Mouse (Mus musculus): ENCODE results near the gene Mbnl2.

Gene Mbnl2

GRCm38 (mm10) chr14:120298439-120298838, 23.0 kb downstream of the Mbnl2 start:
- DNase-seq, result no peak

GRCm38 (mm10) chr14:120299716-120300115, 24.2 kb downstream of the Mbnl2 start:
- no peak for DNase-seq

DNA sequence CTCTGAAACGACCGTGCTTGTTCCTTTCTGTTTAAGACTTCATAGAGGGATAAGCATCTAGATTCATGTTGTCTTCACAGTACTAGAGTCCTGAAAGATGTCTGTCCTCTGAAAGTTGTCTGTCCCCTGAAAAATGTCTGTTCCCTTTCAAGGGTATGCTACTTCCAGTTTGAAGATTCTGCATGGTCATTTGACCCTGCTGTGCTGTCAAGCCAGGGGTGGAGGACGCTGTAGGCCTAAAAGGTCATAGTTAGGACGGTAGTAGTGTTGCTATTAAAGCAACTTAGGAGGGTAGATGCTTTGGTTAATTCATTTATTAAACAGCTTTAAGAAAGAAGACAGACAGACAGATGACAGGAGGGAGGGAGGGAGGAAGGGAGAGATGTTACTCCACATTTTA, 24.7 kb downstream of the Mbnl2 start:
- DNase-seq, result no peak

- no peak for DNase-seq
Measured at GRCm38 (mm10) chr14:120300814-120301213, 25.3 kb downstream of the Mbnl2 start.

- no peak for DNase-seq
Measured at GRCm38 (mm10) chr14:120302913-120303548, 27.6 kb downstream of the Mbnl2 start.

DNA sequence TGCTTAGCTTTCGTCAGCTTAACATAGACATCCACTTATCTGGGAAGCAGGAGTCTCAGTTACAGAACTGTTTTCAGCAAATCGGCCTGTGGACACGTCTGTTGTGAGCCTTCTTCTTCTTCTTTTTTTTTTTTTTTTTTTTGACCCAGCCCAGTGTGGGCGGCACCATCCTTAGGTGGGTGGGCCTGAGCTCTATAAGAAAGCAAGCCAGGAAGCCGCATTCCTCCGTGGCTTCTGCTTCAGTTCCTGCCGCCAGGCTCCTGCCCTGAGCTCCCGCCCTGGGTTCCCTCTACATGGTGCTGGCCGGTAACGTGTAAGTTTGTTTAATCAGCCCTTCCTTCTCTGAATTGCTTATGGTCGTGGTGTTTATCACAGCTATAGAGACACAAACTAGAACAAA, 30.8 kb downstream of the Mbnl2 start:
- DNase-seq, result no peak

GRCm38 (mm10) chr14:120307356-120307755, 31.9 kb downstream of the Mbnl2 start:
- no peak for DNase-seq

- no peak for DNase-seq
Measured at GRCm38 (mm10) chr14:120307963-120308362, 32.5 kb downstream of the Mbnl2 start.

DNA sequence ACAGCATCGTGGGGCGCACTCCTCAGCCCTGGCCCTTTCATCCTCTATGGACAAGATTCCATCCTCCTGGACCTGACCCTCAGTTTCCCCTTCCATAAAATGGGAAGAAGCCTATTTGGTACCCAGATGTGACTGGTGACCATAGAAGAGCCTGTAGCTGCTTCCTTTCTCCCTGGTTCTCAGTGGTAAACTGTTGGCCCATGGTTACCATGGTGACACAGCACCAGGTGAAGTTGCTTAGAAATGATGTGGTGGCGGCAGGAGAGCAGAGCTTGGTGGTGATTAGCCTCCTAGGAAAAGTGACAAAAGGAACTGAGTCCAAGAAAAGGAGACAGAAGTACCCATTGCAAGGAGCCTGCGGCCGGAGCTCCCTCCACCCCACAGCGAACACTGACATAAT, 34.2 kb downstream of the Mbnl2 start:
- no peak for DNase-seq

- no peak for DNase-seq
Measured at GRCm38 (mm10) chr14:120311330-120312097, 36.0 kb downstream of the Mbnl2 start.

GRCm38 (mm10) chr14:120312661-120313406, 37.4 kb downstream of the Mbnl2 start:
- DNase-seq, result no peak

DNA sequence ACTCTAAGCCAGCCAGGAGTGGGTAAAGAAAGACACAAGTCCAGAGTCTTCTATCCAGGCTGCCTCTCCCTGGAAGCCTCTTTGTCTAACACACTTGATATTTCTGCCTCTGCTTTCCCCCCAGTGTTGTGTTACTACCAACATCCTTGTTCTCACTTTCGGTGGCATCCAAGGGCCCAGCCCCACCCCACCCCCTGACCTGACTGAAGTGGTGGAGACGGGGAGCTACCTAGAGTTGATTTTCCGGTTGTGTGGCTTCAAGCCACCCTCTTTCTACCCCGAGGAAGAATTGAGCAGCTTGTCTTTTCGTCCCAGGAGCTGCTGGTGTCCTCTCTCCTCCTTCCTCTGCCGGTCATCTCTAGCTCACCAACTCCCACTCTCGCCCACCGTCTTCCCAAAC, 38.0 kb downstream of the Mbnl2 start:
- no peak for DNase-seq

DNA sequence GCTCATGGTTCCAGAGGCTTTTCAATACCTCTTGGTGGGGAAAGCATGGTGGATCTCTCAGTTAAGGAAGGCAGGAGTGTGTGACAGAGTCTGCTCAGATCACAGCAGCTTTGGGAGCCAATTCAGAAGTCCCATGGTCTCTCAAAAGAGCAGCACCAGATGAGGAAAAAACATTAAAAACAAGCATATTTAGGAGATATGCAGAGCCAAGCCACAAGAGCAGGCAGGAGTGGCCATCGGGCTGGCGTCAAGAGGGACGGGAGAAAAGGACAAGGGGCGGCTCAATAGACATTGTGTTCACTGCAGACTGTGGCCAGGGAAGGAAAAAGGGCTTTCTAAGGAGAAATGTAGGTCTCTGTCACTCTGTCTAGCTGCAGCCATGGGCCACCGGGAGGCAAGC, 40.3 kb downstream of the Mbnl2 start:
- no peak for DNase-seq

DNA sequence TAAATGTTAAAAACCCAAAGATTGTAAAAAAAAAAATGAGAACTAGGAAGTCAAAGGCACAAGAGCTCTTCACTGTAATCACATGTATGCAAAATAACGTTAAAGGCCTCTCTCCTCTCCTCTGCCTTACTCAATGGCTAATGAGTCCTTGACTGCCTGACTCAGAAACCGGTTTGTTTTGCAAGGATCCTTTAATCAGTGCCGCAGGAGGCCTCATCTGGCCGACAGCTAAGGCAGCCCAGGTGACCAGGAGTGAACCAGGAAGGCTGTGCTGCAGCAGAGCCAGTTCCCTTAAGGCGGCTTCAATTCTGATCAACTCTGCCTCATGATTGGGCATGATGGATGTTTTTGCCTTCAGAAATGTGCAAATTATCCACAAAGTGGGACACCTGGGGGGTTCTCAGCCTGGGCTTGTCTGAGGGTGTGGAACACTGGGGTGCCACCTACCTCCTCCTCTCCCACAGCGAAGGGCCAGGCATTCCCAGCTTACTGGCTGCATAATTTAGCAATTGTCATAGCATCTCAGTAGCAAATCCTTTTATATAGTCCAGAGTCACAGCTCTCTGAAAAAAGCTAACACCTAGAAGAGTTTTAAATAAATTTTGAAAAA, 43.0 kb downstream of the Mbnl2 start:
- DNase-seq, result no peak

DNA sequence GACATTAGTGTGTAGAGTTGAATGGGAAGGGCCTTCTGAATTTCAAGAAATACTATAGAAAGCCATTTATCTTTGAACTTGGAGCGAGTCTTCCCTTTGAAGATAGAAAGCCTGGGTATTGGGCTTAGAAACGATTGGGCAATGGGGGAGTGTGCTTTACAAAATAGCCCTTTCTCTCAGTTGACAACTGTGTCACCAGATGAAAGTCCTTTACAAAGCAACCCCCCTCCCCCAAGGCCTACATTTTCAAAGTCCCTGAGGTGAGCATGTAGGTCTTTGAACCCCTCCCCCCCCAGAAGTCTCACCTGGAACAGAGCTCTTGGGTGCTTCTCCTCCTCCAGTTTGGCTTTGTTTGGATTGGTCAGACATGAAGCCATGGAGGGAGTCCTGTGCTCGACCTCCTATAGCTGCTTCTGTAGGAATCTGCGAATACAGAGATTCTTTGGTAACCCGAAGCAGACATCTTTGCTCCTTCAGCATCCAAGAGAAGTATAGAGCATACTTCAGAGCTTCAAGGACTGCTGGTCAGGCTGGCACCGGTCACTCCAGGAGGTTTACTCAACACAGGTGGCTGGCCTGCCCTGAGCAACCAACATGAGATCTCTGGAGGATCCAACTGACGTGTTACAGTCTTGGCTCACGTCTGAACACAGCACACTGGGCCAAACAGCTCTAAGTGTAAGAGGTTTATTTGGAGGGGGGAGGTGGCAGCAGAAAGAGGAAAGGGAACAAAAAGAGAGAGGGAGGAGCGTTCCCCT, 43.7 kb downstream of the Mbnl2 start:
- no peak for DNase-seq

GRCm38 (mm10) chr14:120322041-120322440, 46.6 kb downstream of the Mbnl2 start:
- no peak for DNase-seq

GRCm38 (mm10) chr14:120323111-120323510, 47.6 kb downstream of the Mbnl2 start:
- DNase-seq, result no peak

DNA sequence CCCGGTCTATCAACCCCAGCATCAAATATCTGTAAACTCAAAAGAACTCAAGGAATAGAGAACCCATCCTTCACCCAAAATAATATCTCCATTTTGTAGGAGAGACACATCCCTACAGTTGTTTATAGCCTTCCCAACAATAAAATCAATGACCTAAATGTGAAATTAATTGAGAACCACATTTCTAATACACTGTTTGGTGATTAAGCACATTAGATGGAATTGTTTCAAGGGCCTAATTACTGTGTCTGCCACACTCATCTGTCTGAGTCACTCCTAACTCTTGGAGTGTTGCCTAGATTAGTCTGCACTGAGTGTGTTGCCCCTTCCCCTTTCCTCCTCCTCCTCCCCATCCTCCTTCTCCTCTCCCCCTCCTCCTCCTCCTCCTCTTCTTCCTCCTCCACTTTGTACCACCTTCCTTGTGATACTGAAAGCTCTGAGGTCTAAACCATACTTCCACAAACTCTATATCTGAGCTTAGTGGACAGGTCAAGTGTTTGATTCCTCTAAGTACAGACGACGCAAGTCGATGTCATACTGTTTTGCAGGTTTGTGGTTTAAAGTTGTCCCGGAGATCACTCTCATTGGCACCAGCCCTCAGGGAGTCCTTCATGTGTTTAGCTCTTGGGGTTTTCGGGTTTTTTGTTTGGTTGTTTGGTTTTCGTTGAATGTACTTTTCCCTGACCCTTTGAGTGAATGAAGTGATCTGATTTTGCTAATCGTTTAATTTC, 48.8 kb downstream of the Mbnl2 start:
- DNase-seq, result no peak

- no peak for DNase-seq
Measured at GRCm38 (mm10) chr14:120324883-120325480, 49.5 kb downstream of the Mbnl2 start.

- no peak for DNase-seq
Measured at GRCm38 (mm10) chr14:120325673-120326072, 50.2 kb downstream of the Mbnl2 start.

GRCm38 (mm10) chr14:120330454-120330853, 55.0 kb downstream of the Mbnl2 start:
- no peak for DNase-seq

All from right cerebral cortex, postnatal 14 days (tissue).